In the genomic region with DNA sequence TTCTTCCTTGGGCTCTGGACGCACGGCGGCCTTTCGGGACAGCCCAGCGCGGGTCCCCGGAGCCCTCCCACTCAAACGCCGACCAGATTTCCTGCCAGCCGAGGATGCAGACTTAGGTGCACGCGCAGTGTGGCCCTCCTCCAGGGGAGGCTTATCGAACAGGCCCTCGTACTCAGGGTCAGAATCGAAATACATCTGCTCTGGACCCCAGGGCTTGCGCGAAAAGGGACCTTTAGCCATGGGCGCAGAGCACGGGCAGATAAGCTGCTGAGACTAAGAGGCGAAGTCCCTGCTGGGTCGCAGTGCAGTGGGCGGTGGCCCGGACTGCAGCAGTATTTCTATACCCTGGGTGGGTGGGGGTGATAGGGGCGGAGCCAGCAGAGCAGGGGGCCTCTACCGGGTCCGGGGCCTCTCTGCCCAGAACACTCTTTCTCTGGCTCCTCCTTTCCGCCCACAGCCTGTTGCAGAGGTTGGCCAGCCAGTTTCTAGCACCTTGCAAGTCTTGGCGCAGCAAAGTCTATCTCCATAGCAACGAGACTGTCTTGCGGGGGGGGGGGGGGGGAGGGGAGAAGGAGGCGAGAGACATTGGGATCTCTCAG, we compare ENCODE assay signal across 9 mouse cellular contexts. TPM values are rescaled to one million over a fixed set of nuclear protein-coding genes. Genes with fewer than 3 reads are reported as not detected.
DNase-seq lines count a peak whose midpoint lies in the region; ATAC-seq lines count a peak whose summit lies in the region.
"Had no signal": no experiment of that assay in that cellular context is flagged by ENCODE, and none has a peak within 500 bp of the region (broad histone marks: within the 10 kb centered on the region; RNA-seq: fewer than 3 reads in every experiment).

A gene (minus strand): TSS at position 351 of the 599 bp plus-strand sequence.

- peak within 1 kb of the TSS; percentile 80 for H3K4me2 ChIP-seq in hindbrain, embryonic 15.5 days
- H3K4me2 ChIP-seq in midbrain, embryonic 14.5 days (ENCODE audit: low read length) = peak within 1 kb of the TSS; percentile 83

- H3K27me3 ChIP-seq in forebrain, embryonic 10.5 days (ENCODE audit: poor library complexity, severe bottlenecking) = no peaks in the 10 kb centered on the region
- no peaks in the 10 kb centered on the region for H3K27me3 ChIP-seq in hindbrain, embryonic 15.5 days
- no peaks in the 10 kb centered on the region for H3K27me3 ChIP-seq in midbrain, embryonic 14.5 days (ENCODE audit: control insufficient read depth, insufficient read depth, low read length)

- peak within 1 kb of the TSS; percentile 62 for H3K4me3 ChIP-seq in forebrain, embryonic 10.5 days
- peak within 1 kb of the TSS; percentile 51 for H3K4me3 ChIP-seq in hindbrain, embryonic 15.5 days
- peak within 1 kb of the TSS; percentile 57 for H3K4me3 ChIP-seq in midbrain, embryonic 14.5 days (replicated peaks; ENCODE audit: low read depth, low read length)

- WGBS in forebrain, embryonic 10.5 days = under 1% methylated on average over 29 of the region's 31 CpGs
- WGBS in hindbrain, embryonic 15.5 days = 1% methylated on average over 29 of the region's 31 CpGs
- under 1% methylated on average over 31 of the region's 31 CpGs for WGBS in midbrain, embryonic 14.5 days

- H3K4me1 ChIP-seq in forebrain, embryonic 10.5 days = peaks cover 39% of the 10 kb centered on the region
- H3K4me1 ChIP-seq in hindbrain, embryonic 15.5 days (replicated peaks) = peaks cover 30% of the 10 kb centered on the region
- peaks cover 21% of the 10 kb centered on the region for H3K4me1 ChIP-seq in midbrain, embryonic 14.5 days (ENCODE audit: control insufficient read depth, insufficient read depth, low read length)

- no peaks in the 10 kb centered on the region for H3K9me3 ChIP-seq in forebrain, embryonic 10.5 days
- no peaks in the 10 kb centered on the region for H3K9me3 ChIP-seq in hindbrain, embryonic 15.5 days
- H3K9me3 ChIP-seq in midbrain, embryonic 14.5 days (ENCODE audit: control insufficient read depth, low read length) = no peaks in the 10 kb centered on the region

- H3K36me3 ChIP-seq in forebrain, embryonic 10.5 days (replicated peaks) = peaks cover 19% of the 10 kb centered on the region
- no peaks in the 10 kb centered on the region for H3K36me3 ChIP-seq in hindbrain, embryonic 15.5 days
- 0 out of 2 replicates have a peak, but pooled peaks cover 2% of the 10 kb centered on the region for H3K36me3 ChIP-seq in midbrain, embryonic 14.5 days (ENCODE audit: control insufficient read depth, insufficient read depth, low read length)

- peak within 1 kb of the TSS; percentile 73 for H3K9ac ChIP-seq in hindbrain, embryonic 15.5 days
- H3K9ac ChIP-seq in midbrain, embryonic 14.5 days (replicated peaks; ENCODE audit: low read length) = peak within 1 kb of the TSS; percentile 76

- H3K27ac ChIP-seq in forebrain, embryonic 10.5 days = peak within 1 kb of the TSS; percentile 91
- peak within 1 kb of the TSS; percentile 96 for H3K27ac ChIP-seq in hindbrain, embryonic 15.5 days (replicated peaks)
- H3K27ac ChIP-seq in midbrain, embryonic 14.5 days (replicated peaks; ENCODE audit: low read depth, low read length) = peak within 1 kb of the TSS; percentile 97

- intact Hi-C loops in left cerebral cortex, postnatal 36 days (cut with DNase I) = no loop called here

- DNase-seq in gastrocnemius, postnatal 10 days = peak; percentile 39
- no peak for DNase-seq in gastrocnemius, adult 8-10 months (ENCODE audit: low spot score in 2 of 2)
- peak; percentile 49 for DNase-seq in adrenal gland, postnatal 14 days
- DNase-seq in forebrain, embryonic 10.5 days (ENCODE audit: extremely low spot score, low spot score) = peak; percentile 86
- peak; percentile 67 to 74 for DNase-seq in left cerebral cortex, postnatal 36 days (ENCODE audit: low spot score in 2 of 2)
- peak; percentile 90 for DNase-seq in midbrain, embryonic 14.5 days
- peak; percentile 62 for DNase-seq in testis, postnatal 10 days (ENCODE audit: low spot score)

- peak; percentile 97 for ATAC-seq in hindbrain, embryonic 15.5 days (ENCODE audit: low FRiP score, low read depth)
- peak; percentile 97 for ATAC-seq in midbrain, embryonic 14.5 days (ENCODE audit: low FRiP score, low TSS enrichment)

RNA-seq across cellular contexts. Expression of the gene that starts here (rescaled TPM):
- total RNA-seq in gastrocnemius, postnatal 10 days (2021) = 1 to 10 TPM; 4.0 to 5.5 TPM
- under 1 TPM in 2 of 4 experiments, not detected in 2; 0.53 to 0.64 TPM for total RNA-seq in gastrocnemius, adult 8-10 months (2022)
- total RNA-seq in adrenal gland, postnatal 14 days (2021) = 9.3 and 10.1 TPM in 2 replicates
- polyA plus RNA-seq in forebrain, embryonic 10.5 days (2016; fragmentation: Nextera tagmentation; extraction: Ambion mirVana) = 105 and 112 TPM in 2 replicates
- polyA plus RNA-seq in hindbrain, embryonic 15.5 days (2015; fragmentation: Nextera tagmentation; extraction: Ambion mirVana) = 662 and 678 TPM in 2 replicates
- 100 to 1,000 TPM; 217 to 253 TPM for total RNA-seq in left cerebral cortex, postnatal 36 days (2021)
- 317 and 572 TPM in 2 replicates for polyA plus RNA-seq in midbrain, embryonic 14.5 days (2014; fragmentation: Nextera tagmentation; extraction: Ambion mirVana)
- total RNA-seq: liver, adult 2 months had no signal
- polyA plus RNA-seq: liver, adult 2 months had no signal

Comparison
In these comparisons a context has a peak if more than half of its experiments do, and no peak if none do; other contexts are left out.
1. RNA of the gene that starts here (total RNA-seq): 217 to 253 TPM in left cerebral cortex, postnatal 36 days; 9.3 to 10.1 TPM in adrenal gland, postnatal 14 days, 4.0 to 5.5 TPM in gastrocnemius, postnatal 10 days and 0.53 to 0.64 TPM in gastrocnemius, adult 8-10 months; every median in the first group is over 10 times any median in the second.
2. DNase-seq: peak in gastrocnemius, postnatal 10 days (single experiment), adrenal gland, postnatal 14 days (single experiment), forebrain, embryonic 10.5 days (single experiment), left cerebral cortex, postnatal 36 days (2 of 2), midbrain, embryonic 14.5 days (single experiment) and testis, postnatal 10 days (single experiment); none in gastrocnemius, adult 8-10 months (0 of 2).
3. Peak in every context shown above with its lines, with median percentiles within 50 percentile points of each other: H3K27ac ChIP-seq and H3K4me3 ChIP-seq.